Mouse (Mus musculus) liver, embryonic 14.5 days (tissue): ENCODE data around the gene Hoxc10. TPM values are rescaled to one million over a fixed set of nuclear protein-coding genes. Genes with fewer than 3 reads are reported as not detected.

Experiments used
- ATAC-seq: fragments of 200-750 bp; cut with Nextera tagmentation; 2 replicates; pipeline ENCODE4 v1.8.0; 2017; ENCODE audit warnings: moderate number of reproducible peaks, mild to moderate bottlenecking, moderate library complexity; ENCODE audit not compliant: insufficient read depth
- DNase-seq, 3 experiments: peaks; one replicate each; pipeline ENCODE4 v3.0.0-alpha.2; 2012 to 2013; ENCODE audit warnings: low read depth in 3 of 3, low spot score in 3 of 3
- H3K27ac ChIP-seq: fragments of 300-500 bp; sonication (generic); 2 replicates; pipeline ENCODE4 v1.5.1; 2014; ENCODE audit warnings: moderate library complexity, mild to moderate bottlenecking, control low read depth, inconsistent platforms
- H3K27me3 ChIP-seq: fragments of 300-500 bp; sonication (generic); 2 replicates; pipeline ENCODE4 v1.6.1; 2014; ENCODE audit warnings: mild to moderate bottlenecking, low read length, moderate library complexity; ENCODE audit not compliant: control insufficient read depth, insufficient read depth
- H3K36me3 ChIP-seq: fragments of 300-500 bp; sonication (generic); replicated peaks from 2 replicates; pipeline ENCODE4 v1.6.1; 2014; ENCODE audit warnings: low read depth; ENCODE audit not compliant: control insufficient read depth, insufficient read depth
- H3K4me1 ChIP-seq, 2 experiments: fragments of 200-500 bp in 1 of 2; fragments of 300-500 bp in 1 of 2; sonication (generic) in 1 of 2; replicated peaks; 2 replicates each; pipeline ENCODE4 v1.6.1; 2012 to 2014; ENCODE audit warnings: antibody characterized with exemption in 1 of 2, inconsistent platforms in 1 of 2, low read length in 1 of 2; ENCODE audit not compliant: control insufficient read depth in 2 of 2, insufficient read depth in 2 of 2
- H3K4me2 ChIP-seq: fragments of 300-500 bp; sonication (generic); 2 replicates; pipeline ENCODE4 v1.6.1; 2014; ENCODE audit warnings: low read depth, mild to moderate bottlenecking, control low read depth, moderate library complexity
- H3K4me3 ChIP-seq, 2 experiments: fragments of 200-500 bp in 1 of 2; fragments of 300-500 bp in 1 of 2; sonication (generic) in 1 of 2; 2 replicates each; pipeline ENCODE4 v1.5.1; 2012 to 2014; ENCODE audit warnings: low read depth in 2 of 2, low read length in 2 of 2, mild to moderate bottlenecking in 2 of 2, control low read depth in 1 of 2, inconsistent platforms in 1 of 2, moderate library complexity in 1 of 2; ENCODE audit not compliant: insufficient read depth in 1 of 2
- H3K9ac ChIP-seq: fragments of 300-500 bp; sonication (generic); replicated peaks from 2 replicates; pipeline ENCODE4 v1.6.1; 2014; ENCODE audit warnings: mild to moderate bottlenecking, control low read depth, moderate library complexity
- H3K9me3 ChIP-seq: fragments of 300-500 bp; sonication (generic); 2 replicates; pipeline ENCODE4 v1.6.1; 2016; ENCODE audit warnings: low read length, mixed read lengths; ENCODE audit not compliant: control insufficient read depth
- CTCF ChIP-seq: IDR thresholded peaks from 2 replicates; pipeline ENCODE4 v1.5.1; 2016; ENCODE audit warnings: antibody characterized with exemption, low read depth, control low read depth
- EP300 ChIP-seq: IDR thresholded peaks from 2 replicates; pipeline ENCODE4 v1.6.1; 2016; ENCODE audit warnings: antibody characterized with exemption, low read depth
- WGBS: fragments of 180-500 bp; shearing (Covaris S2); extraction: QIAGEN DNeasy Blood & Tissue Kit; methylation state at CpG from one replicate; pipeline ENCODE4 v1.1.7; 2014; ENCODE audit not compliant: insufficient replicate concordance; 5-methylcytosine and 5-hydroxymethylcytosine counted together
- polyA plus RNA-seq, 2 experiments: library from polyadenylated mRNA; depleted of rRNA in 1 of 2; stranded (reverse) in 1 of 2; unstranded in 1 of 2; fragments of >200 nt; fragmentation: Nextera tagmentation in 1 of 2; extraction: Ambion mirVana in 1 of 2; gene quantifications; 2 replicates each; pipeline versions ENCODE4 v1.2.1 to v1.2.3; 2012 to 2014

The Hoxc10 gene
- polyA plus RNA-seq, 2 experiments, result not detected

GRCm38 (mm10) chr15:102927032-102927645 is 39.5 kb upstream of the Hoxc10 start:
- no peak overlapping the region for H3K4me3 ChIP-seq
- TF ChIP-seq CTCF, result no peak
- TF ChIP-seq EP300, result no peak
- DNase-seq, result no peak
- H3K9ac ChIP-seq, result no peak overlapping the region
- peaks cover 92% of the 10 kb centered on the region for H3K27me3 ChIP-seq
- H3K27ac ChIP-seq, result no peak overlapping the region
- no peak for ATAC-seq
- H3K4me1 ChIP-seq, result no peaks in the 10 kb centered on the region
- no peaks in the 10 kb centered on the region for H3K36me3 ChIP-seq
- H3K4me2 ChIP-seq, result no peak overlapping the region
- WGBS, result 2% methylated on average over 40 of the region's 40 CpGs
- H3K9me3 ChIP-seq, result no peaks in the 10 kb centered on the region

- no peak for ATAC-seq
These were observed 34.8 kb upstream of the Hoxc10 start for GRCm38 (mm10) chr15:102931706-102932358.

GRCm38 (mm10) chr15:102934438-102934837 is 32.2 kb upstream of the Hoxc10 start:
- Histone ChIP-seq H3K4me3 (no peak overlapping the region), H3K9me3 (no peaks in the 10 kb centered on the region), H3K27ac (no peak overlapping the region), H3K9ac (no peak overlapping the region), H3K4me2 (no peak overlapping the region), H3K27me3 (peaks cover 100% of the 10 kb centered on the region), H3K36me3 (no peaks in the 10 kb centered on the region), H3K4me1 (no peaks in the 10 kb centered on the region)
- TF ChIP-seq EP300 (no peak), CTCF (no peak)
- 2% methylated on average over 12 of the region's 12 CpGs for WGBS
- ATAC-seq (no peak), DNase-seq (no peak)

More at GRCm38 (mm10) chr15:102931706-102932358, 34.8 kb upstream of the Hoxc10 start:
- WGBS, result under 1% methylated on average over 23 of the region's 23 CpGs
- Histone ChIP-seq H3K9ac (no peak overlapping the region), H3K27me3 (peaks cover 97% of the 10 kb centered on the region), H3K4me2 (no peak overlapping the region), H3K27ac (no peak overlapping the region), H3K4me1 (no peaks in the 10 kb centered on the region), H3K36me3 (no peaks in the 10 kb centered on the region), H3K9me3 (no peaks in the 10 kb centered on the region), H3K4me3 (no peak overlapping the region)
- TF ChIP-seq EP300 (no peak), CTCF (no peak)
- DNase-seq, result no peak

GRCm38 (mm10) chr15:102934897-102935296 is 31.7 kb upstream of the Hoxc10 start:
- Histone ChIP-seq H3K9me3 (no peaks in the 10 kb centered on the region), H3K27me3 (peaks cover 100% of the 10 kb centered on the region), H3K36me3 (no peaks in the 10 kb centered on the region), H3K4me1 (no peaks in the 10 kb centered on the region), H3K4me3 (no peak overlapping the region), H3K4me2 (no peak overlapping the region), H3K27ac (no peak overlapping the region), H3K9ac (no peak overlapping the region)
- TF ChIP-seq CTCF (no peak), EP300 (no peak)
- DNase-seq, result no peak
- ATAC-seq, result no peak
- 1% methylated on average over 26 of the region's 27 CpGs for WGBS

- no peak for TF ChIP-seq CTCF
- TF ChIP-seq EP300, result no peak
- Histone ChIP-seq H3K4me3 (no peak within 1 kb of the TSS), H3K4me2 (no peak within 1 kb of the TSS), H3K4me1 (no peaks in the 10 kb centered on the region), H3K27me3 (peaks cover 100% of the 10 kb centered on the region), H3K9ac (no peak within 1 kb of the TSS), H3K27ac (no peak within 1 kb of the TSS), H3K9me3 (no peaks in the 10 kb centered on the region), H3K36me3 (no peaks in the 10 kb centered on the region)
- DNase-seq (no peak), ATAC-seq (no peak)
- WGBS, result 3% methylated on average over 31 of the region's 31 CpGs
These were observed 30.2 kb upstream of the Hoxc10 start, which contains the start of gene Hoxc12 for GRCm38 (mm10) chr15:102936279-102936972. Hoxc12 (plus strand) TSS chr15:102936757.
